Mouse (Mus musculus): Measurements from ENCODE around the gene Ptgis.

Ptgis gene

GRCm38 (mm10) chr2:167263040-167263810, 22.8 kb upstream of the Ptgis start:
- peak; percentile 78 for DNase-seq (ENCODE audit: inconsistent ontology term)

GRCm38 (mm10) chr2:167262433-167262832, 22.0 kb upstream of the Ptgis start:
- DNase-seq (ENCODE audit: inconsistent ontology term) = no peak

- no peak for DNase-seq (ENCODE audit: inconsistent ontology term)
These were observed 20.7 kb upstream of the Ptgis start for GRCm38 (mm10) chr2:167261106-167261505.

GRCm38 (mm10) chr2:167257790-167258189, 17.4 kb upstream of the Ptgis start:
- DNase-seq (ENCODE audit: inconsistent ontology term) = no peak

- no peak for DNase-seq (ENCODE audit: inconsistent ontology term)
These were observed 14.4 kb upstream of the Ptgis start for GRCm38 (mm10) chr2:167254808-167255207.

- no peak for DNase-seq (ENCODE audit: inconsistent ontology term)
These were observed 13.8 kb upstream of the Ptgis start for GRCm38 (mm10) chr2:167254185-167254584.

GRCm38 (mm10) chr2:167253476-167253875, 13.1 kb upstream of the Ptgis start:
- no peak for DNase-seq (ENCODE audit: inconsistent ontology term)

GRCm38 (mm10) chr2:167252057-167252687, 11.8 kb upstream of the Ptgis start:
- DNase-seq (ENCODE audit: inconsistent ontology term) = no peak

- DNase-seq (ENCODE audit: inconsistent ontology term) = no peak
These were observed 10.4 kb upstream of the Ptgis start for GRCm38 (mm10) chr2:167250736-167251337.

GRCm38 (mm10) chr2:167250003-167250735, 9.8 kb upstream of the Ptgis start:
- no peak for DNase-seq (ENCODE audit: inconsistent ontology term)

- DNase-seq (ENCODE audit: inconsistent ontology term) = no peak
These were observed 9.2 kb upstream of the Ptgis start for GRCm38 (mm10) chr2:167249591-167249990.

- no peak for DNase-seq (ENCODE audit: inconsistent ontology term)
These were observed 7.4 kb upstream of the Ptgis start for GRCm38 (mm10) chr2:167247823-167248222.

GRCm38 (mm10) chr2:167246704-167247103, 6.3 kb upstream of the Ptgis start:
- DNase-seq (ENCODE audit: inconsistent ontology term) = no peak

GRCm38 (mm10) chr2:167244892-167245291, 4.5 kb upstream of the Ptgis start:
- DNase-seq (ENCODE audit: inconsistent ontology term) = no peak

- DNase-seq (ENCODE audit: inconsistent ontology term) = no peak
These were observed 3.6 kb upstream of the Ptgis start for GRCm38 (mm10) chr2:167243831-167244563.

- no peak for DNase-seq (ENCODE audit: inconsistent ontology term)
These were observed 1.1 kb downstream of the Ptgis start for GRCm38 (mm10) chr2:167239262-167239661.

GRCm38 (mm10) chr2:167237224-167237623, 3.2 kb downstream of the Ptgis start:
- DNase-seq (ENCODE audit: inconsistent ontology term) = no peak

GRCm38 (mm10) chr2:167236174-167236573, 4.2 kb downstream of the Ptgis start:
- no peak for DNase-seq (ENCODE audit: inconsistent ontology term)

GRCm38 (mm10) chr2:167235338-167236018, 4.9 kb downstream of the Ptgis start:
- DNase-seq (ENCODE audit: inconsistent ontology term) = no peak

GRCm38 (mm10) chr2:167233771-167234170, 6.6 kb downstream of the Ptgis start:
- no peak for DNase-seq (ENCODE audit: inconsistent ontology term)

- no peak for DNase-seq (ENCODE audit: inconsistent ontology term)
These were observed 7.4 kb downstream of the Ptgis start for GRCm38 (mm10) chr2:167233009-167233335.

Measured in Muller cell, postnatal 12 days (primary cell).